Mouse (Mus musculus) hindbrain, embryonic 12.5 days (tissue): ENCODE data around the gene Plcg1. TPM values are rescaled to one million over a fixed set of nuclear protein-coding genes. Genes with fewer than 3 reads are reported as not detected.

Experiments
- ATAC-seq: fragments of 200-750 bp; cut with Nextera tagmentation; 2 replicates; pipeline ENCODE4 v1.8.0; 2017; ENCODE audit warnings: moderate TSS enrichment; ENCODE audit not compliant: low FRiP score
- H3K27ac ChIP-seq: fragments of 300-500 bp; sonication (generic); 2 replicates; pipeline ENCODE4 v1.5.1; 2016; ENCODE audit warnings: mild to moderate bottlenecking
- H3K27me3 ChIP-seq: fragments of 300-500 bp; sonication (generic); 2 replicates; pipeline ENCODE4 v1.6.1; 2016; ENCODE audit warnings: mild to moderate bottlenecking
- H3K36me3 ChIP-seq: fragments of 300-500 bp; sonication (generic); 2 replicates; pipeline ENCODE4 v1.6.1; 2016; ENCODE audit warnings: mild to moderate bottlenecking
- H3K4me1 ChIP-seq: fragments of 300-500 bp; sonication (generic); 2 replicates; pipeline ENCODE4 v1.6.1; 2016
- H3K4me2 ChIP-seq: fragments of 300-500 bp; sonication (generic); replicated peaks from 2 replicates; pipeline ENCODE4 v1.6.1; 2016; ENCODE audit warnings: mild to moderate bottlenecking
- H3K4me3 ChIP-seq: fragments of 300-500 bp; sonication (generic); 2 replicates; pipeline ENCODE4 v1.5.1; 2016; ENCODE audit warnings: mild to moderate bottlenecking
- H3K9ac ChIP-seq: fragments of 300-500 bp; sonication (generic); 2 replicates; pipeline ENCODE4 v1.6.1; 2016; ENCODE audit warnings: mild to moderate bottlenecking, moderate library complexity
- H3K9me3 ChIP-seq: fragments of 300-500 bp; sonication (generic); replicated peaks from 2 replicates; pipeline ENCODE4 v1.6.1; 2016; ENCODE audit warnings: mild to moderate bottlenecking
- WGBS: fragments of 180-500 bp; shearing (Covaris S2); methylation state at CpG from one replicate; pipeline ENCODE4 v1.1.7; 2016; 5-methylcytosine and 5-hydroxymethylcytosine counted together
- polyA plus RNA-seq: library from polyadenylated mRNA; unstranded; fragments of >200 nt; fragmentation: Nextera tagmentation; extraction: Ambion mirVana; gene quantifications from 2 replicates; pipeline ENCODE4 v1.2.1, GENCODE M21; 2016

Plcg1 gene
- polyA plus RNA-seq: 119 and 122 TPM in 2 replicates

- Histone ChIP-seq H3K27me3 (no peaks in the 10 kb centered on the region), H3K9ac (peak within 1 kb of the TSS; percentile 99), H3K36me3 (peaks cover 21% of the 10 kb centered on the region)
These were observed at the start of gene Plcg1 for GRCm38 (mm10) chr2:160731117-160731838. Plcg1 (plus strand) TSS chr2:160731300.

GRCm38 (mm10) chr2:160700271-160700670, 30.8 kb upstream of the Plcg1 start:
- H3K4me1 ChIP-seq: no peaks in the 10 kb centered on the region
- no peak overlapping the region for H3K27ac ChIP-seq
- no peak overlapping the region for H3K4me2 ChIP-seq
- H3K4me3 ChIP-seq: no peak overlapping the region
- no peak overlapping the region for H3K9ac ChIP-seq
- no peak for ATAC-seq
- no peaks in the 10 kb centered on the region for H3K27me3 ChIP-seq
- H3K9me3 ChIP-seq: no peaks in the 10 kb centered on the region
- 81% methylated on average over 5 of the region's 5 CpGs for WGBS
- peaks cover 53% of the 10 kb centered on the region for H3K36me3 ChIP-seq

More at GRCm38 (mm10) chr2:160731117-160731838, at the start of gene Plcg1:
- peak; percentile 96 for ATAC-seq
- Histone ChIP-seq H3K9me3 (no peaks in the 10 kb centered on the region), H3K4me2 (peak within 1 kb of the TSS; percentile 91), H3K4me1 (peaks cover 51% of the 10 kb centered on the region), H3K4me3 (peak within 1 kb of the TSS; percentile 75), H3K27ac (peak within 1 kb of the TSS; percentile 97)
- under 1% methylated on average over 62 of the region's 99 CpGs for WGBS

DNA sequence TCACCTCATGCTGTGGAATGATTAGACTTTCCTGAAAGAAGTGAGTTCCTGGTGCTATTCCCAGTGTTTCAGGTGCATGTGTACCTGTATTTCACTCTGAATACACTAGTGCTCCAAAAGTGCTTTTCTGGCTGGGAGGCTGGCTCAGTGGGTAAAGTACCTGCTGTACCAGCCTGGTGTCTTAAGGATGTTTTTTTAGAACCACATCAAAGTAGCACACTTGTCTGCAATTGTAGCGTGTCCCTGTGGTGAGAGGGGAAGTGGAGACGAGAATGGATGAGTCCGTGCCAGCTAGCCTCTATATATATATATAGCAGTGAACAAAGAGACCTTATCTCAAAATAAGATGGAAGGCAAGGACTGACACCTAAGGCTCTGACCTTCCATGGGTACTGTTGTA, 29.5 kb upstream of the Plcg1 start:
- Histone ChIP-seq H3K4me2 (no peak overlapping the region), H3K27ac (no peak overlapping the region), H3K4me1 (no peaks in the 10 kb centered on the region), H3K4me3 (no peak overlapping the region), H3K9me3 (no peaks in the 10 kb centered on the region), H3K9ac (no peak overlapping the region), H3K36me3 (peaks cover 58% of the 10 kb centered on the region), H3K27me3 (no peaks in the 10 kb centered on the region)
- no peak for ATAC-seq
- whole genome bisulfite sequencing: 95% methylated on average over 3 of the region's 3 CpGs

- no peak overlapping the region for H3K27ac ChIP-seq
- no peaks in the 10 kb centered on the region for H3K27me3 ChIP-seq
- no peak overlapping the region for H3K4me2 ChIP-seq
- no peak overlapping the region for H3K4me3 ChIP-seq
- no peak for ATAC-seq
- H3K9me3 ChIP-seq: no peaks in the 10 kb centered on the region
- H3K36me3 ChIP-seq: peaks cover 62% of the 10 kb centered on the region
- no peaks in the 10 kb centered on the region for H3K4me1 ChIP-seq
- no peak overlapping the region for H3K9ac ChIP-seq
These were observed 28.3 kb upstream of the Plcg1 start for GRCm38 (mm10) chr2:160702824-160703223.

- Histone ChIP-seq H3K9ac (no peak overlapping the region), H3K27ac (no peak overlapping the region), H3K27me3 (no peaks in the 10 kb centered on the region), H3K36me3 (peaks cover 60% of the 10 kb centered on the region), H3K4me1 (no peaks in the 10 kb centered on the region), H3K4me2 (no peak overlapping the region), H3K9me3 (no peaks in the 10 kb centered on the region), H3K4me3 (no peak overlapping the region)
- ATAC-seq: no peak
- WGBS: 94% methylated on average over 3 of the region's 3 CpGs
These were observed 23.4 kb upstream of the Plcg1 start for GRCm38 (mm10) chr2:160707673-160708072.

DNA sequence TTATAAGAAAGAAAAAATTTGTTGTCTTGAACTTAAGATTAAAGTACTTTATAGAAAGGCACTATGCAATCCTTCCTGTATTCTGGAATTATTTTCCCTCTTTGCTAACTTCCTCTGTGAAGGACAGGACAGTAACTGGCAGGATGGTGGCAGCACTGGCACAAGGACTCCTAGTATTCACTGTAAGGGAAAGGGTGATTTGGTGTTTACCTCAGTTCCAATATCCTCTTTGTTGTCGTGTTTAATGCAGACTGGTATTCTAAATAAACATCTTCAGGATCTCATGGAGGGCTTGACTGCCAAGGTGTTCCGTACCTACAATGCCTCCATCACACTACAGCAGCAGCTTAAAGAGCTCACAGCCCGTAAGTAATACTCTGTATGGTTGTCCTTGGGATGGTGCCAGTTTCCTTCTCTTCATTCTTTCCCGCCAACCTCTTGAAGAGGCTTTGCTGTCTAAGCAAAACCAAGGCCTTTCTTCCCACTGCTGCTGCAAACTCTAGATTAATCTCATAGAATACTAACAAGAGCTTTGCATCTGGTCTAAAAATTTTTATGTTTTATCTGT, 15.6 kb upstream of the Plcg1 start:
- Histone ChIP-seq H3K4me2 (no peak overlapping the region), H3K27me3 (no peaks in the 10 kb centered on the region), H3K9me3 (no peaks in the 10 kb centered on the region), H3K36me3 (peaks cover 86% of the 10 kb centered on the region), H3K9ac (no peak overlapping the region), H3K4me3 (no peak overlapping the region), H3K4me1 (no peaks in the 10 kb centered on the region), H3K27ac (no peak overlapping the region)
- WGBS: 84% methylated on average over 4 of the region's 4 CpGs
- ATAC-seq: no peak

DNA sequence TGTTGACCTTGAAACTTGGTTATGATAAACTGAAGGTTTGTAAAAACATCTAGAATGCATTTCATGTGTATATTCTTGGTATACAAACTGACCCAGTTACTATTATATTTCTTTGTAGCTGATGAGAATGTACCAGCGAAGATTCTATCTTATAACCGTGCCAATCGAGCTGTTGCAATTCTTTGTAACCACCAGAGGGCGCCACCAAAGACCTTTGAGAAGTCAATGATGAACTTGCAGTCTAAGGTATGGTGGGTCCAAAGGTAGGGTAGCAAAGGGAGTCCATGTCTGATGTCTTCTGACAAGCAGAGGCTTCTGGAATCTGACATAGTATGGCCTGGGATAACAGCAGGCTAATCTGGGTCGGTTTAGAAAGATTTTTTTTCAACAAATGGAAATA, 13.8 kb upstream of the Plcg1 start:
- Histone ChIP-seq H3K27me3 (no peaks in the 10 kb centered on the region), H3K4me2 (no peak overlapping the region), H3K4me3 (no peak overlapping the region), H3K4me1 (no peaks in the 10 kb centered on the region), H3K27ac (no peak overlapping the region), H3K9ac (no peak overlapping the region), H3K9me3 (no peaks in the 10 kb centered on the region), H3K36me3 (peaks cover 80% of the 10 kb centered on the region)
- no peak for ATAC-seq
- WGBS: 82% methylated on average over 5 of the region's 5 CpGs

DNA sequence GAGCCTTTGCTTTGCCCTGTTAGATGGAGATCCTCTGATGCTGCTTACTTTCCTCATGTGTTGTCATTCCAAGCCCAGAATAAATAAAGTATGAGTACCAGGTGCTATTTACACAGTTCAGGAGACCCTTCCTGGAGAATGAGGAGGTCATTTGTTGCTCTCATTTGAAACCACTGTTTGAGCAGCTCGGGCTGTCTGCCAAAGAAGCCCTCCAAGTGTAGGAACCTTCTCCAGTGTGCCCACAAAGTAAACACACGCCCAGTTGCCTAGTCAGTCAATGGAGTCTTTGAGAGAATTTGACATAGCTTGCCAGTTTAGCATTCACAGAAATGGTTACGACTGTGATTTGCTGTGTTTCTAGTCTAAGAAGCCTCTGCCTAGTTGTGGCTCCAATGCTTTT, 12.3 kb upstream of the Plcg1 start:
- H3K4me1 ChIP-seq: no peaks in the 10 kb centered on the region
- H3K4me2 ChIP-seq: no peak overlapping the region
- no peak overlapping the region for H3K27ac ChIP-seq
- peaks cover 81% of the 10 kb centered on the region for H3K36me3 ChIP-seq
- no peak overlapping the region for H3K4me3 ChIP-seq
- H3K27me3 ChIP-seq: no peaks in the 10 kb centered on the region
- ATAC-seq: no peak
- H3K9ac ChIP-seq: no peak overlapping the region
- WGBS: 86% methylated on average over 3 of the region's 3 CpGs
- no peaks in the 10 kb centered on the region for H3K9me3 ChIP-seq

DNA sequence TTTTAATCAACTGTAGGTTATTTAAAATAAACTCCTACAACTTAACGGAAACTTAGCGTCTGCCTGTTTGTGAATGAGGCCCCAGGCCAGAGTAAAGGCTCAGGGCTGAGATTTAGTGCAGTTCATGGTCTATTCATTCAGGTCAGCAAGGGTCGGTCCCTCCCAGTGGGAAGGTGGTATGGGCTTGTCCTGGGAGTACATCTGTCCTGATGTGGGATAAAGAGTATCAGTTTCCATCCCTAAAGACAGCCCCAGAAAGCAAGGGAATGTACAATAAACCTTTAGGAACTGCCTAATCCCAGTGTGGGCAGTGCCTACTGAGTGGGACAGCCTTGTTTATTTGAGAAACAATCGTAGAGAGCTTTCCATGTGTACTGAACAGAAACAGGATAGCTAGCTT, 8.4 kb upstream of the Plcg1 start:
- Histone ChIP-seq H3K4me2 (no peak overlapping the region), H3K9me3 (no peaks in the 10 kb centered on the region), H3K27me3 (no peaks in the 10 kb centered on the region), H3K4me3 (no peak overlapping the region), H3K36me3 (peaks cover 64% of the 10 kb centered on the region), H3K27ac (no peak overlapping the region), H3K9ac (no peak overlapping the region), H3K4me1 (no peaks in the 10 kb centered on the region)
- ATAC-seq: no peak
- 79% methylated on average over 4 of the region's 4 CpGs for WGBS

DNA sequence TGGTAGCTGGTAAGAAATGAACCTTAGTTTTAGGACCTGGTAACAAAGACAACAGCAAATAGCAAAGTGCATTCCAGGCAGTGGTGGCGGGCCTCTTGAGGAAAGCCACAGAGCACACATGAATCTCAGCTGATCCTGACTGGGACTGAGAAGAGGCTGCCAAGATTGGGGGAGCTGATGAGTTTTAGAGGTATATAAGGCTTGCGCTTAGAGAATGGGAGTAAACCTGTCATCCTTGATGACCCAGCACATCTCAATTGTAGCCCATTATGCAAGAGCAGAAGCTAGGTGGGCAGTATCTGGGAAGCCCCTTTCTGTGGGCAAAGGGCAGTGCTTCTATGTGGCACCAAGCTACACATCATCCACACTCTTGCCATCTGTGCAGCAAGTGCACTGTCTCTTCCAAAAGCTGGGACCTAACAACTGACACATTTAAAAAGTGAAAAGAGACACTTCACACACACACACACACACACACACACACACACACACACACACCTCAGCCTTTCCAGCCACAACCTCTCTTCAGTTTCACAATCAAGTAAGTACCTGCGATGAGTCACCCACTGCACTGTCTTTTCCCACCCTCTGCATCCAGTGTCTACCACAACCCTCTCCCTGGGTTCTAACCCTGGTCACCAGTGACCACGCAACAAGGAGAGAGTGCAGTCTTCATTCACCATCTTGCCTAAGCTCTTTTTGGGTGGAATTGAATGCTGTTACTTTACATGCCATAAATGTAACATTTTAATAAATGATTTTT, 7.3 kb upstream of the Plcg1 start:
- H3K27ac ChIP-seq: no peak overlapping the region
- H3K9me3 ChIP-seq: no peaks in the 10 kb centered on the region
- peaks cover 55% of the 10 kb centered on the region for H3K36me3 ChIP-seq
- H3K4me2 ChIP-seq: no peak overlapping the region
- no peaks in the 10 kb centered on the region for H3K4me1 ChIP-seq
- H3K4me3 ChIP-seq: no peak overlapping the region
- ATAC-seq: no peak
- no peak overlapping the region for H3K9ac ChIP-seq
- WGBS: 97% methylated on average over 4 of the region's 4 CpGs
- no peaks in the 10 kb centered on the region for H3K27me3 ChIP-seq

- no peak overlapping the region for H3K4me2 ChIP-seq
These were observed 6.6 kb upstream of the Plcg1 start for GRCm38 (mm10) chr2:160724536-160724935.

DNA sequence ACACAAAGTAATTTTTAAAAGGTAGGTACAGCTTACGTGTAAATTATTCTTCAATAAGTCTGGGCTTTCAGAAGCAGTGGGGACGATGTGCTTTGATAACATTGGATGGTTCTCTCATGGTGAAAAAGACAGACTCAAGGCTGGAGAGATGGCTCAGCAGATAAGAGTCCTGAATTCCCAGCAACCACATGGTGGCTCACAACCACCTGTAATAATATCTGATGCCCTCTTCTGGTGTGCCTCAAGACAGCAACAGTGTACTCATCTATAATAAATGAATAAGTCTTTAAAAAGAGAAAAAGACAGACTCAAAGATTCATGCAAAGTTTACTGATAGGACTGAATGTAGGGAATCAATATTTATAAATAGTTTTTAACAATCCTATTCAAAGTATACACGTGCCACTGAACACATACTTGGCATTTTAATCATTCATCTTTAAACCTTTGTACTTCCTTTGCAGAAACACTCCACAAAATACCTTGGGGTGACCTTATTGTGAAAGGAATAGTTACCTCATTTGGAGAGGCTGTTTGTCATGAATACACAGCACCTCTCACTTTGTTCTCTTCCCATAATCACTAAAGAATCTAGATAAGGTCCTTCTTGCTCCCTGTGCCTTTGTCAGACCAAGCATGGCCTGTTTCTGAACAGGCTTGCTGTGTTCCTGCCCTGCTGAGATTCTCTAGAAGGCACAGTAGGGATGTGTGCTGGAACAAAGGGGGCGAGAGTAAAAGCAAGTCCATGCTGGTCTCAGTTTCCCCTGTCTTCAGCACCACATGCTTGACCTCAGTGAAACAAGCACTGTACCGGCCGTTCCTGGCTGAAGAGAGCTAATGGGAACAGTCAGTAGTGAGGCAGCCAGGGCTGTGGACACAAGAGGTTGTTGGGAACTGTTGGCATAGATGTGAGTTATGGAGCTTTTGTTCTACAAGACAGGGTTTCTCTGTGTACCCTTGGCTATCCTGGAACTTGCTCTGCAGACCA, 4.9 kb upstream of the Plcg1 start:
- H3K4me2 ChIP-seq: no peak overlapping the region
- H3K36me3 ChIP-seq: peaks cover 33% of the 10 kb centered on the region
- peaks cover 11% of the 10 kb centered on the region for H3K4me1 ChIP-seq
- no peaks in the 10 kb centered on the region for H3K9me3 ChIP-seq
- H3K4me3 ChIP-seq: no peak overlapping the region
- H3K27ac ChIP-seq: no peak overlapping the region
- 83% methylated on average over 6 of the region's 6 CpGs for WGBS
- ATAC-seq: no peak
- H3K27me3 ChIP-seq: no peaks in the 10 kb centered on the region
- H3K9ac ChIP-seq: no peak overlapping the region

More at GRCm38 (mm10) chr2:160724536-160724935, 6.6 kb upstream of the Plcg1 start:
- Histone ChIP-seq H3K36me3 (peaks cover 47% of the 10 kb centered on the region), H3K9ac (no peak overlapping the region), H3K27me3 (no peaks in the 10 kb centered on the region), H3K9me3 (no peaks in the 10 kb centered on the region), H3K27ac (no peak overlapping the region), H3K4me1 (no peaks in the 10 kb centered on the region), H3K4me3 (no peak overlapping the region)
- 86% methylated on average over 5 of the region's 5 CpGs for WGBS
- no peak for ATAC-seq
